Comparison of ENCODE assay signal across 8 mouse cellular contexts in the genomic region with DNA sequence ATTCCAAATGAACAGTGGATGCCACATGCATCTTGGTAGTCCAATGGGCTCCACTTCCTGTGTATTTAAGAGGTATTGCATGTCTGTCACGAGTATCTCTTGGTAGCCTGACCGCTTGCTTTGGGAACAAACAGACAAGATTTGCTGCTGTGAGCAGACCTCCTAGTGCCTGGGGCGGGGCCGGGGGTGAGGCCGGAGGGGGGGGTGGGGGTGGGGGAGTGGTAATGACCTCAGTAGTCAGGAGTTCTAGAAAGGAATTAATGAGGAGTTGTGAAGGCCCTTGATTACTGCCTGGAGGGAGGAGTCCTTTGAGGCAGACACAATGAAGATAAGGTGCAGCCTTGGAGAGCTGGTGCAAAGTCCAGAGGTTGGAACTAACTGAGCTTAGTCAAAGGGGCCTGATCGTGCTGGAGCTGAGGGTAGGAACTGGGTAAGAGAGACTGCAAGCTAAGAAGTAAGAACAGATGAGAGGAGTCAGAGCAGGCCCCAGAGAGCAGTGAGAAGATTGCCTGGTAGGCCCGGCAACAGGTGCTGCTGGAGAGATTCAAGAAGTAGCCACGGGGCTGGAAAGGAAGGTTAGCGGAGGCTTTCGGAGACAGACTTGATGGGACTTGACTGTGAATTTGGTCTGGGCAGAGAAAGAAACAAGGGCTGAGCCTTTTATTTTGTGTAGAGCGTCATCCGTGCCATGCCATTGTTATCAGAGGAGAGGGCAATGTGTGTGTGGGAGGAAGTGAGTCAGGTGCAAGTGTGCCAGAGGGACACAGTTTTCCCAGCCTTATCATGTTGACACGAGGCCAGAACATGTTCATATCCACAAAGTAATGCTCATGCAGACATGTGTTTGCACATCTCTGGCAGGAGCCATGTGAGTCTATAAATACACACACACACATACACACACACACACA. TPM values are rescaled to one million over a fixed set of nuclear protein-coding genes. Genes with fewer than 3 reads are reported as not detected.
DNase-seq lines count a peak whose midpoint lies in the region; ATAC-seq and TF ChIP-seq lines count a peak whose summit lies in the region.

No protein-coding gene starts in this region.

- intact Hi-C loops in gastrocnemius, postnatal 14 days (cut with DNase I; ENCODE audit: low total_unique reads) = no loop called here

- no peak overlapping the region for H3K27ac ChIP-seq in neural tube, embryonic 12.5 days
- peak overlapping the region; percentile 99 for H3K27ac ChIP-seq in intestine, postnatal 0 days (ENCODE audit: low read depth, low read length)
- peak overlapping the region; percentile 86 for H3K27ac ChIP-seq in lung, postnatal 0 days (ENCODE audit: low read length)

- H3K36me3 ChIP-seq in neural tube, embryonic 12.5 days = peaks cover 27% of the 10 kb centered on the region
- H3K36me3 ChIP-seq in intestine, postnatal 0 days (ENCODE audit: control insufficient read depth, insufficient read depth) = 0 out of 2 replicates have a peak, but pooled peaks cover 15% of the 10 kb centered on the region
- peaks cover 3% of the 10 kb centered on the region for H3K36me3 ChIP-seq in lung, postnatal 0 days (ENCODE audit: insufficient read depth, low read length)

- no peak for TF ChIP-seq CTCF in intestine, postnatal 0 days (IDR thresholded peaks at IDR 0.05; ENCODE audit: low read depth)
- TF ChIP-seq CTCF in lung, postnatal 0 days (IDR thresholded peaks at IDR 0.05) = no peak

- peaks cover 34% of the 10 kb centered on the region for H3K4me1 ChIP-seq in neural tube, embryonic 12.5 days
- H3K4me1 ChIP-seq in intestine, postnatal 0 days (replicated peaks; ENCODE audit: control insufficient read depth, insufficient read depth, low read length) = peaks cover 6% of the 10 kb centered on the region
- peaks cover 28% of the 10 kb centered on the region for H3K4me1 ChIP-seq in lung, postnatal 0 days (ENCODE audit: insufficient read depth, low read depth, low read length)

- no peak for ATAC-seq in neural tube, embryonic 12.5 days (ENCODE audit: low FRiP score, low read depth)
- ATAC-seq in intestine, postnatal 0 days = peak; percentile 90
- ATAC-seq in lung, postnatal 0 days = peak; percentile 38

- H3K9me3 ChIP-seq in neural tube, embryonic 12.5 days = no peaks in the 10 kb centered on the region
- no peaks in the 10 kb centered on the region for H3K9me3 ChIP-seq in intestine, postnatal 0 days (ENCODE audit: control insufficient read depth)
- H3K9me3 ChIP-seq in lung, postnatal 0 days (ENCODE audit: low read length) = no peaks in the 10 kb centered on the region

- peak overlapping the region; percentile 9; the same call in 1 of the 2 replicates for H3K4me2 ChIP-seq in neural tube, embryonic 12.5 days (replicated peaks)
- H3K4me2 ChIP-seq in intestine, postnatal 0 days (replicated peaks; ENCODE audit: low read depth) = peak overlapping the region; percentile 57
- peak overlapping the region; percentile 15 for H3K4me2 ChIP-seq in lung, postnatal 0 days (replicated peaks; ENCODE audit: low read depth, low read length)

- no peak overlapping the region for H3K4me3 ChIP-seq in neural tube, embryonic 12.5 days
- H3K4me3 ChIP-seq in intestine, postnatal 0 days (ENCODE audit: low read depth, low read length) = peak overlapping the region; percentile 11; the same call in 1 of the 2 replicates
- H3K4me3 ChIP-seq in lung, postnatal 0 days (ENCODE audit: low read depth, low read length) = no peak overlapping the region

- TF ChIP-seq EP300 in lung, postnatal 0 days (IDR thresholded peaks at IDR 0.05) = peak; percentile 42; the same call in 1 of the 2 replicates

- no peaks in the 10 kb centered on the region for H3K27me3 ChIP-seq in neural tube, embryonic 12.5 days (replicated peaks)
- no peaks in the 10 kb centered on the region for H3K27me3 ChIP-seq in intestine, postnatal 0 days (replicated peaks; ENCODE audit: control insufficient read depth, insufficient read depth, low read length)
- H3K27me3 ChIP-seq in lung, postnatal 0 days (replicated peaks; ENCODE audit: insufficient read depth, low read length) = no peaks in the 10 kb centered on the region

- DNase-seq in neural tube, embryonic 10.5 days (ENCODE audit: extremely low spot score, low spot score) = no peak
- peak; percentile 41 for DNase-seq in brain, adult 2 months (ENCODE audit: low read depth, low spot score)
- peak; percentile 71 for DNase-seq in lung, postnatal 0 days (ENCODE audit: low spot score)
- no peak for DNase-seq in c-Kit-positive CD71-positive TER-119-positive erythroid progenitor cells, embryonic 14.5 days (ENCODE audit: low spot score)
- DNase-seq in thymus, postnatal 0 days (ENCODE audit: low spot score) = no peak
- DNase-seq in gastrocnemius, postnatal 14 days = no peak

- WGBS in neural tube, embryonic 12.5 days = 40% methylated on average over 13 of the region's 13 CpGs
- 25% methylated on average over 13 of the region's 13 CpGs for WGBS in intestine, postnatal 0 days
- WGBS in lung, postnatal 0 days = 31% methylated on average over 13 of the region's 13 CpGs

- no peak overlapping the region for H3K9ac ChIP-seq in neural tube, embryonic 12.5 days
- peak overlapping the region; percentile 45 for H3K9ac ChIP-seq in intestine, postnatal 0 days (ENCODE audit: low read depth, low read length)
- no peak overlapping the region for H3K9ac ChIP-seq in lung, postnatal 0 days (replicated peaks; ENCODE audit: low read depth)

RNA-seq across cellular contexts. Expression of a gene that starts 3.8 kb away (rescaled TPM):
- polyA plus RNA-seq in neural tube, embryonic 12.5 days (2016; fragmentation: Nextera tagmentation; extraction: Ambion mirVana) = 138 and 140 TPM in 2 replicates
- 125 and 130 TPM in 2 replicates for polyA plus RNA-seq in intestine, postnatal 0 days (2015; fragmentation: Nextera tagmentation; extraction: Ambion mirVana)
- polyA plus RNA-seq in lung, postnatal 0 days (2015; fragmentation: Nextera tagmentation; extraction: Ambion mirVana) = 63.7 and 72.0 TPM in 2 replicates
- polyA plus RNA-seq in thymus, postnatal 0 days (2015; fragmentation: Nextera tagmentation; extraction: Ambion mirVana) = 51.3 and 59.8 TPM in 2 replicates
- 10 to 100 TPM; 70.6 to 76.4 TPM for total RNA-seq in gastrocnemius, postnatal 14 days (2021)

RNA-seq across cellular contexts. Expression of a gene that starts 28.0 kb away (rescaled TPM):
- polyA plus RNA-seq in neural tube, embryonic 12.5 days (2016; fragmentation: Nextera tagmentation; extraction: Ambion mirVana) = 52.1 and 53.4 TPM in 2 replicates
- polyA plus RNA-seq in intestine, postnatal 0 days (2015; fragmentation: Nextera tagmentation; extraction: Ambion mirVana) = 29.1 and 29.9 TPM in 2 replicates
- 17.4 and 18.2 TPM in 2 replicates for polyA plus RNA-seq in lung, postnatal 0 days (2015; fragmentation: Nextera tagmentation; extraction: Ambion mirVana)
- 95.8 and 98.6 TPM in 2 replicates for polyA plus RNA-seq in thymus, postnatal 0 days (2015; fragmentation: Nextera tagmentation; extraction: Ambion mirVana)
- 1 to 10 TPM; 2.8 to 4.3 TPM for total RNA-seq in gastrocnemius, postnatal 14 days (2021)

RNA-seq across cellular contexts. Expression of a gene that starts 42.0 kb away (rescaled TPM):
- 2.4 and 2.8 TPM in 2 replicates for polyA plus RNA-seq in neural tube, embryonic 12.5 days (2016; fragmentation: Nextera tagmentation; extraction: Ambion mirVana)
- 13.9 and 14.9 TPM in 2 replicates for polyA plus RNA-seq in intestine, postnatal 0 days (2015; fragmentation: Nextera tagmentation; extraction: Ambion mirVana)
- polyA plus RNA-seq in lung, postnatal 0 days (2015; fragmentation: Nextera tagmentation; extraction: Ambion mirVana) = 19.7 and 23.7 TPM in 2 replicates
- 2.6 and 3.0 TPM in 2 replicates for polyA plus RNA-seq in thymus, postnatal 0 days (2015; fragmentation: Nextera tagmentation; extraction: Ambion mirVana)
- total RNA-seq in gastrocnemius, postnatal 14 days (2021) = 1 to 10 TPM; 6.0 to 8.8 TPM

RNA-seq across cellular contexts. Expression of a gene that starts 52.9 kb away (rescaled TPM):
- polyA plus RNA-seq in neural tube, embryonic 12.5 days (2016; fragmentation: Nextera tagmentation; extraction: Ambion mirVana) = 3.4 TPM in 2 replicates
- polyA plus RNA-seq in intestine, postnatal 0 days (2015; fragmentation: Nextera tagmentation; extraction: Ambion mirVana) = 0.12 and 0.24 TPM in 2 replicates
- polyA plus RNA-seq in lung, postnatal 0 days (2015; fragmentation: Nextera tagmentation; extraction: Ambion mirVana) = 0.04 and 0.08 TPM in 2 replicates
- polyA plus RNA-seq in thymus, postnatal 0 days (2015; fragmentation: Nextera tagmentation; extraction: Ambion mirVana) = 0.12 and 0.20 TPM in 2 replicates
- under 1 TPM; 0.04 to 0.08 TPM for total RNA-seq in gastrocnemius, postnatal 14 days (2021)

Comparison
In these comparisons a context has a peak if more than half of its experiments do, and no peak if none do; other contexts are left out.
1. DNase-seq: peak in brain, adult 2 months (single experiment) and lung, postnatal 0 days (single experiment); none in neural tube, embryonic 10.5 days (single experiment), c-Kit-positive CD71-positive TER-119-positive erythroid progenitor cells, embryonic 14.5 days (single experiment), thymus, postnatal 0 days (single experiment) and gastrocnemius, postnatal 14 days (single experiment).
2. Peak in every context shown above with its lines, with median percentiles within 50 percentile points of each other: H3K4me2 ChIP-seq.